Mouse (Mus musculus): ENCODE measurements around the gene Per3. TPM values are rescaled to one million over a fixed set of nuclear protein-coding genes. Genes with fewer than 3 reads are reported as not detected.

Per3 gene
- total RNA-seq (2021) = 29.7 and 55.5 TPM in 2 replicates
- long read RNA-seq, partial matches to known transcripts = 2 of 6 reads
- long read RNA-seq, other reads (novel, unspliced or antisense) = 4 of 6 reads

DNA sequence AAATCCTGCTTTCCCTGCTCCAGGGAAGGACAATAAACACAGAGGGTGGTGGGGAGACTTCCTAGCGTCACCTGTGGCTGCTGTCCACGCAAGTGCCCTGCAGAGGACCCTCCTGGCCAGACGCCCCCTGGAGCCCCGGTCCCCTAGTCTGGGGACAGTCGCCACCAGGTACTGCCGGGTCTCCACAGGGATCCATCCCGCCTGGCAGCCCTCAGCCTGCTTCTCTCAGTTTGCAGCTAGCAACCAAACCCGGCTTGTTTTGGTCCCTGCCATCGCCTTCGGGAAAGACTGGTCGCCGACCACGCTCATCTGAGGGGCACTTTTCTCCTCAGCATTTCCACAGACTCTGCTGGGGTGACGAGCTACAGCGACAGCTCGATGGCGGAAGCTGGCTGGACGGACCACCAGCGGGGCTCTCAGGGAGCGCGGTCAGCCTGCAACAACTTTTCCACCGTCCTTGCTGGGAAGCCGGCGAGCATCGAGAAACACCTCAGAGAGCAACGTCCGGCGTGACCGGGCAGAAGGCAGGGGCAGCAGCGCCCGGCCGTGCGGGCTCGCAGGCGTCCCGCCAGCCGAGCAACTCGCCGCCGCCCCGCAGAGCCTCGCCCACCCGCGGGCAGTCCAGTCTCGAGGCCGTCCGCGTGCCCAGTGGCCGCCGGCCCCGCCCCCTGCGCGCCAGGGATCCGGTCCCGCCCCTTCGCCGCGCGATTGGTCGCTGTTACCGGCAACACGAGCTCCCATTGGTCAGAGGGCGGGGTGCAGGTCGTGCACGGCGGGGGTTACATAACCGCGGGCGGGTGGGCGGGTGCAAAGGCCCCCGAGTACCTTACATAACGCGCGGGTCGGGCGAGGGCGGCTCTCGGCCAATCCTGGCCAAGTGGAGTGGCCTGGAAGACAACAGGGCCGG, at the start of gene Per3:
Gene Per3 (minus strand): TSS at position 629 of the 907 bp plus-strand sequence.
- peak; percentile 99 for DNase-seq

DNA sequence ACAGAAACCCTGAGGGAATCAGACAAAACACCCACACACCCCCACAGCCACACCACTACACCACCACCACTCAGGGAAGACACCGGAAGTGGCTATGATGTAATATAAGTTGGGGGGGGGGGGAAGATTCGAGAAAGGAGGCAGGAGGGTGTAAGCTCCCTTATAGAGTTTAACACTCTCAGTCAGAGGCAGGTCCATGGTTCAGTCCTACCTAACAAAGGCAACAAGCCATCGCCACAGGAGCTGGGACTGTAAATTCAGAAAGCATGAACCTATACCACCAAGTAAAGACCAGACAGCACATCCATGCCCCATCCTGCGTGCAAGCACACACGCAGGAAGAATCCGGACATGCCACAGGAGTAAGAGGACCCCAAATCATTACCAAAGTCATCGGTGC, 44.8 kb upstream of the Per3 start, which contains the start of gene Gm13090:
Gene Gm13090 (plus strand): TSS at position 301 of the 400 bp plus-strand sequence.
- no peak for DNase-seq

DNA sequence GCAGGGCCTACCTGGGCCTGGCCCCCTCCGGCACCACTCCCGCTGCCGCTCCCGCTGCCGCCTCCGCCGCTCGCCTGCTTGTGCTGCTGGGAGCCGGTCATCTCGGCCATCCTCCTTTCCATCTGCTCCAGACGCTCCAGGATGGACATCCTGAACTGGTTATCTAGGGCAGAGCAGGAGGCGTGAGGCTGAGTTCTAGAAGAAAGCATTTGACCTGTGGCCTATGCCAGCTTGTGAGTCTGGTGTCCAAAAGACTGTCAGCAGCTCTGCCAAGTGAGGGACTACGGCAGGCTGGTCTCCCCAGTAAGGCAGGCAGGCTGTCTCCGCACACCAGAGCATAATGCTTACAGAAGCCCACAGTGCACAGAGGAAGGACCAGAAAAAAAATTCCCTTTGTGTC, 44.4 kb upstream of the Per3 start:
- no peak for DNase-seq

DNA sequence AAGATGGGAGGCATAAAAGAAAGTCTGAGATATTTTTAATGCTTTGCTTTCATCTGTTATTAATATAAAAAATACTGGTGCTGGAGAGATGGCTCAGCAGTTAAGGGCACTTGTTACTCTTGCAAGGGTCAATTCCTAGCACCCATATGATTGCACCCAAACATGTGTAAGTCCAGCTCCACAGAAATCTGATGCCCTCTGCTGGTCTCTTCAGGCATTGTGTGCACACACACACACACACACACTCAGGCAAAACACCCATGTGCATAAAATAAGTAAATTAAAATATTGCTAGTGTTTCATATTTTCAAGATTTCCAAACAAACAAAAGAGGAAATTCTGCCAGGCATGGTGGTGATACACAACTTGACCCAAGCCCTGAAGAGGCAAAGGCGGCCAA, 42.9 kb upstream of the Per3 start:
- no peak for DNase-seq

DNA sequence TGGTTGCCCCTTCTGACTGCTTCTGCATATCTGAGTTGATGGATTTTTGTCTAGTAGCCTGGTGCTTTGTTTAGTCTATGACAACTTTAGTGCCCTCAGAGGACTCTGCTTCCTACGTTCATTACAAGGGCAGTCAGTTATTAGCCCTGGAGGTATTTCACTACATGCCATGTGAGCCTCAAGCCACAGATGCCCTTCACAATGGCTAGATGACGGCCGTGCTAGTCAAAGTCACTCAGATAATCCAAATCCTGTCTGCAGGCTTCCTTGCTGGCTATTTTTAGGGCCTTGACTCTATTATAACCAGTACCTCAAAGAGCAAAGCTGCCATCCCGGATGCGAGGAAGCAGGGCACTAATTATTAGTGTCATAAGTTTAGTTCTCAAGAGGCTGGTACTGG, 38.6 kb upstream of the Per3 start:
- no peak for DNase-seq

DNA sequence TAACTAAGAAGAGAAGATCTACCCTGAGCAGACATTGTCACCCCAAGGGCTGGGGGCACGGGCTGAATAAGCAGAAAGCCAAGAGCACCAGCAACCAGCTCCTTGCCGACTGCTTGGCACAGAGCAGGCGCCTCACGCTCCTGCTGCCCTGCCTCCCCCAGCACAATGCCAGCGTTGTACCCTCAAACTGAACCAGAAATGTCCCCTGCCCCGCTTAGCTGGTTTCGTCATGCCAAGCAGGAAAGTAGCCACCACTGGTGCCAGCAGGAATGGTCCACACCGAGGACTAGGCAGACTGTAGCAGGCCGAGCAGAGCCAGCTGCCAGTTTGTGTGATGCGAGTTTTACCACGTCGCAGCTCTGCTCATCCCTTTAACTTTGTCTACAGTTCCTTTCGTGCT, 37.5 kb upstream of the Per3 start:
- no peak for DNase-seq

DNA sequence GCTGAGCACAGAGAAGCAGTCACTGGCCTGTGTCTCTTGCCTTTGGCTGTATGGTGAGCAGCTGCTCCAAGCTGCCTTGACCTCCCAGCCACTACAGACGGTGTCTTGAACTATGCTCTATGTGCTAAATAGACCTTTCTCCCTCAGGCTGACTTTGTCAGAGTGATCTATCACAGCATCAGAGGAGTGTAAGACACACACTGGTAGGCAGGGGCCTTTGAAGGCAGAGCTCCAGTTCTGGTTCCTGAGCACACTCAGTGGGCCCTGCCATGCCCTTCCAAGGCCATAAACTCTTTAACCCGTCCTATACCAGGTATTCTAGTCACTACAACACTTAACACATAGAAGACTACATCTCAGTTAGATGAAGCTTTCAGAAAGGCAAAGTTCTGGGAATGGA, 36.9 kb upstream of the Per3 start:
- no peak for DNase-seq

DNA sequence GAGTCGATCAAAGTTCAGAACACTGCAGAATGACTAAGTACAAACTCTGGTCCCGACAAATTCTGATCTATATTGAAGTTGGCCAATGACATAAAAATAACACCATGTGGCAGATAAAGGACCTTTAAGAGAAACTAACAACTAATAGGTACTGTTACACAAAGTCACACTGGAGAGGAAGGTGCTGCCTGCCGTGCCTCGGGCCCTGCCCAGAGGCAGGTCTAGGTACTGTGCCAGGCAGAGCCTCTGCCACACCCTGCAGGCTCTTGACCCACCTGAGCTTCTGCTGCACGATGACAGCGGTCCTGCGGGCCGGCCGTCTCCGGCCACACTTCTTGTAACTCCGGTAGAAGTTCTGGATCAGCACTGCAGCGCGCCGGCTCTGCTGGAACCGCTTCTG, 30.4 kb upstream of the Per3 start:
- no peak for DNase-seq

DNA sequence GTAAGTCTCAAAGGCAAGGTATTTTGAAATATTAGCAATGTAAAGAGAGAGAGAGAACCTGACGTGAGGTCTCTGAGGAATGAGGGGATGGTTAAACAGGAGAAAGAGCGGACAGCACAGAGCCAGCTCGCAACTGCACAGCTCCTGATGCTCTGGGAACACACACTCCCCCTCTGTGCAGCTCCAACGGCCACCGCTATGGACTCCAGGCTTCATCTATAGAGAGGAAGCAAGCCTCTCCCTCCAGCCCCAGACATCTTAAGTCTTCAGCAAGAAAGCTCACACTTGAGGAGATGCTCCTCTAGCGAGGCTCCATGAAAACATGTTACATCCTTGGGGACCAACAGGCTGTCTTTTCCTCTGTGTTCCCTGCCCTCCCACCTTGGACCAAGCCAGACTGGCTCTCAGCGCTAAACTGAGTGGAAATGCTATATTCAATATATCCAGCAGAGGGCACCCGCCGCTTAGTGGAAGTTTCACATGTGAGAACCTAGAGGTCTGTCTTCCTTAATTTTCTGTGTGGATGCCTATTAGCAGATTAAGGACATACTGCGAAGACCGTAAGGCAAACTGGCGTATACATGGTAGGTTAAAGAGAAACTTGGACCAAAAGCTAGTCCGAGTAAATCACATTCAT, 28.8 kb upstream of the Per3 start:
- DNase-seq = peak; percentile 72

DNA sequence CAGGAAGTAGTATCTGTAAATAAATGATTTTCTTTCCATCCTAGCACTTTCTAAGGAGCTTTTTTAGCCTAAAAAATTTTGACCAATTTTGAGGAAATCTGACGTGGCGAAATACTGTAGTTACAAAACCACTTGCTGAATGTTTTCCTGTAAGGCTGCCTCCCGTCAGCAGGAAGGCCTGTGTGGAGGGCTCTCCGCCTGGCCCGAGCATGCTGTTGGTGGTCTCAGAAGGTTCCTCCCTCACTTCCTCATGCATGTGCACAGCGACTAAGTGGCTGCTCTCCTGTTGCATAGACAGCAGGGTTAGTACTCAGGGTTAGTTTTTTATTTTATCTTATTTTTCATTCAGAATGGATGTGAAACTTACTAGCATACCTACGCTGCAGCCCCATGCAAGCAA, 26.5 kb upstream of the Per3 start:
- DNase-seq = no peak

DNA sequence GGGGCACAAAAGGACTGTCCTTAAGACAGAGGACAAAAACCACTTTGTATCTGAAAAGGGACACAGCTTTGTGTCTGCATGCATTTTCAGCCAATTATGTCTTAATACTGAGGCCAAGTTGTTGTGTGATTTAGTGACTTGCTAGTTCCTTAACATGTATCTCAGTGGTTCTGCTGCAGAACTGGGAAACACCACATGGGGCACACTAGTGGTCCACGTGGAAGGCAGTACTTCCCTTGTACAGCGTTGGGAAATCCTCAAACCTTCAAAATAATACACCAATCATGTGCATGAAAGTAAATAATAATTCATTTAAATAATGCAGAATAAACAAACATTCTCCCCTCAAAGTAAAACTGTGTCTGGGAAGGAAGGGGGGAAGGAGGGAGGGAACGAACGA, 24.3 kb upstream of the Per3 start:
- no peak for DNase-seq

DNA sequence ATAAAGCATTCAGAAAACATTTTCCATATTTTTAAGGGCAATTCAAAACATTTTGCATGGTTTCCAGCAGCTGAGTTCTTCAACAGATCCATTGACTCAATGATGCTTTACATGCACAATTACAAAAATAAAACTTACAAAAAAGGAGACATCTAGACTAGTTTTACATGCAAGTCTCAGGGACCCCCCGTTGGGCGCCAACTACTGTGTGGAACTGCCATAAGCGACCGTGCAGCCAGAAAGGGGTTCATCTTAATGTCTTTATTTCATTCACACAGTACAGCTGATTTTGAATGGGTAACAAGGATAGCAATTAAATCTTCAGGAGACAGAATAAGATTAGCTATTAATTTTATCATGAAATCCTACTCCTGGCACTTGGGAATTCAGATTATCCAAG, 15.1 kb upstream of the Per3 start:
- DNase-seq = no peak

DNA sequence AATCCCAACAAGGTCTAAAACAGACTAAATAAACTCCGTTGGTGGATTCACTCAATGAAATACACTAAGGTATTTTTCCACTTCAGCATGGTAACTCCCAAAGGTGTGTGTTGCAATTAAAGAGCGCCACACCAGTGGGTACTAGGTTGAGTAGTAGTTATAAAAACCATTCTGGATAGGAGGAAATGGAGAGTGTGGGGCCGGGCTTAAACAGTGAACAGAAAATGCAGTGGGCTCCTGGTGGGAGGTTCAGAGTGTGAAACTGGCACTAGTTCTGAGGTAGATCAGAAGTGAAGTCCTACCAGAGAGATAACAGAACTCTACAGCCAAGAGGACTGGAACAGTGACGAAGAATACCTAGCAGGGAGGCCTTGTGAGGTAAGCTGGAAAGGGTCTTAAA, 14.2 kb upstream of the Per3 start:
- no peak for DNase-seq

DNA sequence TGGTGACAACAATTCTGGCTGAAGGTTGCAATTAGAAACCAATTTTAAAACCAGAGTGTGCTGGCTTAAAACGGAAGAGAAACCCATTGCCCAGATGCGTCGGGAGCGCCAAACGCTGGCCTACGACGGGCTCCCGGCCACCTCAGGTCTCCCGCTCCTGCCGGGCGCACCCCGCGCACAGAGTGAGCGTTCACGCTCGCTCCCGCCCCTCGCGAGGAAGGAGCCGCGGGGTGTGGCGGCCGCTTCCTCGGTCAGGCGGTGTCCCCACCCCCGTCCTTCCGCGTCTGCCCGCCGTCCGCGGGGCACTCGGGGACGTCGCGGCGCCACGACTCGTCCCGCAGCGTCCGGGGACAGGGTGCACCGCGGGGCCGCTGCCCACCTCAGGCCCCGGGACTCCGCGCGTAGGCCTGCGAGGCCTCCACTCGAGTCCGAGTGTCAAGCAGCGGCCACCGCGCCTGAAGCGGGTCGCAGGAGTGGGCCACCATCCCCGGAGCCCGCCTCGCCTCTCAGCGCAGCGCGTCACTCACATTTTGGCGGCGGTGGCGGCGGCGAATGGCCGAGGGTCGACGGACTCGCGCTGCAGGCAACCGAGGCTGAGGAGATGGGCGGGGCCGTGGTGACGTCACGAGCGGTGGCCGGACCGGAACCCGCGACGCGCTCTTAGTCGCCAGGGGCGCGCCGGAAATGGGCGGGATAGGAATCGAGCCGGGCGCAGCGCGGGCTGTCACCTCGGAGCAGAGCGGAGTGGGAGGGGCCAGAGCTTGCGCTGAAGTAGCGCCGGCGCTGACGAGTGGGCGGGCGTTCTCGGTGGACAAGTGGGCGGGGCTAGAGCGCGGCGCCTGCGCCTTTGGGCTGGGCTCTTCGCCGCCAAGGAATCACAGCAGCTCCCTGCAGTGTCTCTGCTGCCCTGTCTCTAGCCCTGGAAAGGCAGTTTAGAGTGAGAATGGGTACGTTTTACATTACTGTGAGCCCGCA, 13.2 kb upstream of the Per3 start, which contains the start of gene Vamp3:
Gene Vamp3 (minus strand): TSS at position 617 of the 975 bp plus-strand sequence.
- peak; percentile 99 for DNase-seq

DNA sequence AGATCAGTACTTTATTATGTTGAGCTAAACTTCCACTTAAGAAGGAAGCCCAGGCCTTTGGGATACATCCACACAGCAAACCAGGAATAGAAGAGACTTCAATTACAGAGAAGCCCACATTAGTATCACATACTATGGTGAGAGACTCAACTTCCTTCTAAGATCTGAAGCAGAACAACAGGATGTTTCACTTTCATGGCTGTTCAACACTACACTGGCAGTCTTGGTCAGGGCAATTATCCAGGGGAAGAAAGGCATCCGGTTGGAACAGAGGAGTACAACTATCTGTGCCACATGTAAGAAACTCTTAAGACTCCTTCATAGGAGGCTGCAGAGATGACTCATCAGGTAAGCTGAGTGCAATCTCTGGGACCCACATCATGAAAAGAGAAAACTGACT, 6.7 kb upstream of the Per3 start:
- DNase-seq = no peak

DNA sequence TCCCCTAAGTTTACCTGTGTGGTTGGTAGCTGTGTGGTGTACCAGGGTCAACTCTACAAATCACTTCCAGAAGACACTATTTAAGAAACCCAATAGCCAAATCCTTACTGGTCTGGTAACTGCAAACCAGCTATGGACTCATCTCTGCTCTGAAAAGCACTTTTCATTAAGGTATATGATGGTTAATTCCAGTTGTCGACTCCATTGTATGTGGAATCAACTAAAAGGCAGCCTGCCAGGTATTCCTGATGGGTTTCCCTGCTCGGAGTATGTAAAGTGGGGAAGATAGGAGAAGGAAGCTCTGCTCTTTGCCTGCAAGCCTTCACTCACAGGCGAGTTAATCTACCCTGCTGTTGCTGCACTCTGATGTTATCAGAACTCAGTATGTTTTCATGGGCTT, 2.1 kb upstream of the Per3 start:
- DNase-seq = no peak

DNA sequence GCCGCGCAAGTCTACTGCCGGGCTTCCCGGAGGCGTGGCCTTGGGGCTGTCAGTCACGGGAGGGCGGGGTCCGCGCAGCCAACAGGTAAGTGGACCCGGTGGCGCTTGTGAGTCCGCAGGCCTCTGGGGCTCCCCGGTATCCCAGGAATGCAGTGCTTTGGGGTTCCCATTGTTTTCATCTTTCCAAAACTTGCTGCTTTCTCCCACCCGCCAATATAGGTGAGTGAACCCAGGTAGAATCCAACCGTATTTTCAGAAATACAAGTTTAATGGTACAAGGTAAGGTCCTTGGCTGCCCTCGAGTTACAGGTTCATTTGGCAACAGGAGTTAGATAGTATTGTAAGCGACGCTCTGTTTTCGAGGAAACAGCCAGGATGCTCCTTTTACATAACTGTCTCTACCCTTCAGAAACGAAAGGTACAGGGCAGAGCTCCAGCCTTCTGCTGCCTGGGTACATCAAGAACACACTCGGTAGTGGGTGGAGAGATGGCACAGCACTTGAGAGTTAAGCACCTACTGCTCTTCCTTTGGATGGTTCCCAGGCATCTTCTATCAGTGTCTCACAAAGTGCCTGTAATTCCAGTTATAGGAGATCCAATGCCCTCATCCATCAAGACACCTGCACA, 592 bp upstream of the Per3 start:
- no peak for DNase-seq

DNA sequence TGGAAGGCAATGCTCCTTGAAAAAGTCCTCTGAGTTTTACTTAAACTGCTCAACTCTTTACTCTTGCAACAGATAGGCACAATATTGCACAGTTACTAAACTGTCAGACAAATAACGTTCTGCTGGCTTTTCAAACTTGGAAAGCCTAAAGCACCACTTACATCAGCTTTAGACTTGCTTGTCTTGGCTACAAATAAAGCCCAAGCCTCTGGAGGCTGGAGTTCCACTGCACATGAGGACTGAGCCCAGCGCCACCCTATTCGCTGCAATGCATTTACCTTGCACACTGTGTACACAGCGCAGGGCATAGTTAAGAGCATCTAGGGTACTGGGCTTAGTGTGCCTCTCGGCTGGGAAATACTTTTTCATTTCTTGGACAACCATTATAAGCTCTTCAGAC, 1.2 kb downstream of the Per3 start:
- DNase-seq = no peak

DNA sequence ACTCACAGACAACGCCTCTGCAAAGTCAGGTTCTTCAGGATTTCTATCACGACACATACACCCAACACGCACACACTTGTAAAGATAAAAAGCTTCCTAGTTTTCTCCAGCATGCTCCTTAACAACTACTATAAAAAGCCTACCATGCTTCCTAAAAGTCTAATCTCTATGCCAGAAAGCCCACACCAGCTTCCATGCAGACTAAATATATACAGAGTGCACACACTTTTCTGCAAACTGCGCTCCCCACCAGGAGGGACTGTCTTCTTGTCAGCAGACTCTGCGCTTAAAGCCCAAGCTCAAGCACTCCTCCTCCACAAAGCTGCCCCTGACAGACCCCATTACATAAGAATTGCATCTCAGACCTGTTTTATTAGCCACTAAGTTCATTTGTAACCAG, 3.0 kb downstream of the Per3 start:
- no peak for DNase-seq

DNA sequence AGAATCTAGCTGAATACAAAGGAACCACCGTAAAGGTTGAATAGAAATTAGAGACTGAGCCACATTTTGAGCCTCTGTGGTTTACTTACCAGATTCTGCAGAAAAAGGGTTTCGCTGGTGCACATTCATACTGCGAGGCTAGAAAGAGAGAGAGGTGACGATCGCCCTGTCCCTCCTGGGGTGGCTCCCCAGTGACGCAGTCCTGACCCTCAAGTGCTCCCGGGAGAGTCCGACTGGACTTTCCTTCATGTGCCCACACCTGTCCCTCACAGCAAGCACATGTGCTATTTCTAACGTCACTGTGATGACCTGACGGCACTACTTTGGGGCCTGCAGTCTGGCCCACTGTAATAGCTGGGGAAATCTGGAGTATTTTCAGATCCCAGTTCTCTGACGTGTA, 6.7 kb downstream of the Per3 start:
- DNase-seq = no peak

DNA sequence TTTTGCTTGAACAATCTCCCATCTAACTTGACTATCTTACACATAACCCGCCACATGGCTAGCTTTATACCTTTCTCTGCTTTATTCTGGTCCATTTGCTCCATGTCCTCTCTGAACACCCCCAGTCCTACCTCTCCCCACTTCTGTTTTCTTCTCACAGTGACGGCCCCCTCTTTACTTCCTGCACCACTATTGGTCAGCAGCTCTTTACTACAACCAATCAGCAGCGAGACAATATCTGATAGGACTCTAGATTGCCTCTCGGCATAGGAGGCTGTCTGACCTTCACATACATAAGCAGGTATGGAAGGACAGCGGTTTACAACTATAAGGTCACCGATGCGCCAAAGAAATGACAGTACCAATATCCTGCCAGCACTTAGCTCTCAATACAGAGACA, 7.9 kb downstream of the Per3 start:
- DNase-seq = no peak

DNA sequence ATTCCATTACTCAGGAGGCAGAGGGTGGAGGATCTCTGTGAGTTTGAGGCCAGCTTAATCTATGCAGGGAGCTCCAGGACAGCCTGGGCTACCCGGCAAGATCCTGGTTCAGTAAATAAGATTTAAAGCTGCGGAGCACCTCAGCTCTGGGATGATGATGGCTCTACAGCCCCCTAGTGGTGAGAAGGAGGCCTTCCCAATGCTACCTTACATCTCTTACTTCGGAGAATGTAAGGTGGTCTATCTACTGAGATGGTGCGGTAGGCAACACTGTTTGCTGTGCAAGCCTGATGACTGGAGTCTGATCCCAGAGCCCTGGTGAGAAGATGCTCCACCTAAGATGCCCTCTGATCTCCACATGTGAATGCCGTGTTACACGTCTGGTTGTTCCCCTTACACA, 17.5 kb downstream of the Per3 start:
- no peak for DNase-seq
